Mouse (Mus musculus) frontal cortex, adult 2 months (tissue): ENCODE data around the gene Gm4214. TPM values are rescaled to one million over a fixed set of nuclear protein-coding genes. Genes with fewer than 3 reads are reported as not detected.
"Not testable (repeated sequence)": the region's sequence is repeated elsewhere in the genome, so short reads cannot be mapped to it uniquely, and the experiment has no call there.

Experiments used
- DNase-seq, 2 experiments: peaks; one replicate each; pipeline ENCODE4 v3.0.0; 2022; ENCODE audit warnings: low spot score in 1 of 2; ENCODE audit errors: extremely low spot score in 1 of 2
- polyA plus RNA-seq: library from polyadenylated mRNA; depleted of rRNA; stranded (reverse); fragments of >200 nt; gene quantifications from 2 replicates; pipeline ENCODE4 v1.2.3, GENCODE M21; 2012; rRNA removed

Gene Gm4214
- not detected in 2 replicates for polyA plus RNA-seq

DNA sequence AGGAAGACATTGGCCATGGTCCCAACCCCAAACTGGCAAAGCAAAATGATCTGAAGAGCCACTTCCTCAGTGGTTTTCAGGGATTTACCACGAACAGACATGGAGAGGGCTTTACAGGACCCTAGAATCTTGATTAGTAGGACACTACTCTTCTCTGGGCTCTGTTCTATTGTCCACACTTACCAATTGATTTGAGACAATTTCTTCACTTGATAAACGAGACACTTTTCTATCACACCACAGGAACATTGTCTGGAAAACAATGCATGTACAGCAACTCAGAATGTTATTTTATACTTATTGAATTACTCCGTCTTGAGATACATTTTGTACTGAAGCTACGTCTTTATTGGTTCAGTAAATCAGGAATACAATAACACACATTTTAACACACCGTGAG, at the start of gene Gm4214:
Gene Gm4214 (minus strand): TSS at position 101 of the 400 bp plus-strand sequence.
- not testable (repeated sequence) for DNase-seq

DNA sequence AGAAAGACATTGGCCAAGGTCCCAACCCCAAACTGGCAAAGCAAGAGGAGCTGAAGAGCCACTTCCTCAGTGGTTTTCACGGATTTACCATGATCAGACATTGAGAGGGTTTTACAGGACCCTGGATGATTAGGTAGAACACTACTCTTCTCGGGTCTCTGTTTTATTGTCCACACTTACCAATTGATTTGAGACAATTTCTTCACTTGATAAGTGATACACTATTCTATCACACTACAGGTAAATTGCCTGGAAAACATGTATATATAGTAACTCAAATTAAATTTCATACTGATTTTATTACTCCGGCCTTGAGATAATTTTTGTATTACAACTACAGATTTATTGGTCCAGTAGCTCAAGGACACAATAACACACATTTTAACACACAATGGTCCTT, 35.4 kb upstream of the Gm4214 start, which contains the start of gene Gm4216:
Gene Gm4216 (minus strand): TSS at position 101 of the 400 bp plus-strand sequence.
- DNase-seq, result not testable (repeated sequence)

Other genes starting within 250 kb of the Gm4214 start
- gene Vmn1r157, start 223.0 kb downstream of the Gm4214 start, polyA plus RNA-seq, result not detected in 2 replicates
- gene Vmn1r158, start 193.9 kb downstream of the Gm4214 start, polyA plus RNA-seq, result not detected in 2 replicates
- gene Vmn1r159, start 141.1 kb downstream of the Gm4214 start, polyA plus RNA-seq, result not detected in 2 replicates
- gene Vmn1r160, start 113.4 kb downstream of the Gm4214 start, polyA plus RNA-seq, result not detected in 2 replicates
- not detected in 2 replicates for gene Gm4216, start 35.2 kb upstream of the Gm4214 start, polyA plus RNA-seq
- not detected in 2 replicates for gene Vmn1r163, start 70.9 kb upstream of the Gm4214 start, polyA plus RNA-seq
- gene Gm8720, start 82.8 kb upstream of the Gm4214 start, polyA plus RNA-seq, result not detected in 2 replicates
- not detected in 2 replicates for gene Gm10662, start 159.8 kb upstream of the Gm4214 start, polyA plus RNA-seq
- gene Vmn1r165, start 232.7 kb upstream of the Gm4214 start, polyA plus RNA-seq, result not detected in 2 replicates